Mouse (Mus musculus) cerebellum, postnatal 14 days (tissue): ENCODE data around the gene Slc1a2.
A peak's percentile ranks its signal among the peaks of the same experiment; 100 is the strongest.

Source experiments
- DNase-seq, 2 experiments: peaks; one replicate each; pipeline ENCODE4 v3.0.0; 2021; ENCODE audit warnings: mixed read lengths in 2 of 2

Gene Slc1a2

GRCm38 (mm10) chr2:102658163-102658660, at the start of gene Slc1a2:
Gene Slc1a2 (plus strand): TSS chr2:102658659.
- DNase-seq, result peak; percentile 64 to 66

GRCm38 (mm10) chr2:102610485-102610884, 48.0 kb upstream of the Slc1a2 start:
- no peak for DNase-seq

GRCm38 (mm10) chr2:102616637-102617036, 41.8 kb upstream of the Slc1a2 start:
- DNase-seq, result no peak

- DNase-seq, result no peak
Measured at GRCm38 (mm10) chr2:102620744-102621429, 37.6 kb upstream of the Slc1a2 start.

GRCm38 (mm10) chr2:102622176-102622575, 36.3 kb upstream of the Slc1a2 start:
- DNase-seq, result peak in 1 of 2 experiments; percentile 24

- no peak for DNase-seq
Measured at GRCm38 (mm10) chr2:102622943-102623342, 35.5 kb upstream of the Slc1a2 start.

- DNase-seq, result no peak
Measured at GRCm38 (mm10) chr2:102624538-102624937, 33.9 kb upstream of the Slc1a2 start.

GRCm38 (mm10) chr2:102632361-102632760, 26.1 kb upstream of the Slc1a2 start:
- no peak for DNase-seq

GRCm38 (mm10) chr2:102634010-102634409, 24.4 kb upstream of the Slc1a2 start:
- DNase-seq, result no peak

- DNase-seq, result no peak
Measured at GRCm38 (mm10) chr2:102635523-102636060, 22.9 kb upstream of the Slc1a2 start.

DNA sequence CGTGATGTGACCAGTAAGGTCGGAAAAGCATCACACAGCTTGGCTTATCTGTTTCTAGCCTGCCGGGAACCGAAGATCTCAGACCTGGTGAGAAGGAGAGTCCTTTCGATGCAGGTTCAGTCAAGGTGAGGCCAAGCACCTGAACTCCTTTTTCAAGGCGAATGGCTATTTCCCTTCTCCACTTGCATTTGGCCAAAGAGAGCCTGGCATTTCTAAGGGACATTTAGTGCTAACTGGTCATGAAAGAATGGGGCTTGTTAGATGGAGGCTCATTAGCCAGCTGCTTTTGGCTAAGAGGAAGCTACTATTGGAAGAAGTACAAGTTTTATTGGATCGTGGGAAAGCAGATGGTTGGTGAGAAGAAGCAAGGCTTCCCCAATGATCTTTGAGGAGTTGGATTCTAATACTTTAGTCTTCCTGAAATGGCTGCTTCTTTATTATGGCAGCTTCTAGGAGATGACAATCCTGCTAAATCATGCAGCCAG, 22.3 kb upstream of the Slc1a2 start:
- no peak for DNase-seq

GRCm38 (mm10) chr2:102638140-102638539, 20.3 kb upstream of the Slc1a2 start:
- DNase-seq, result no peak

DNA sequence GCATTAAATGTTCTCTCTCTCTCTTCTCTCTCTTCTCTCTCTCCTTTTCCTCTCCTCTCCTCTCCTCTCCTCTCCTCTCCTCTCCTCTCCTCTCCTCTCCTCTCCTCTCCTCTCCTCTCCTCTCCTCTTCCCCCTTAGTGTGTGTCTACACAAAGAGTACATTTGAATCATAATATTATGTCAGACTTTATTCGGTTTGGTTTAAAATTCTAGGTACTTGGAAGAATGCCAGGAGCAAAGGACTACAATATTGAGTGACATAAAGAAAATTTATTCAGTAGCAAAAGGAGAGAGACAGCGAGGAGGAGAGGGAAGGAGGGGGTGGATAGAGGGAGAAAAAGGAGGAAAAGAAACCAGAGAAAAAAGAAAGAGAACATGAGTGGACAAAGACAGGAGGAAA, 19.8 kb upstream of the Slc1a2 start:
- no peak for DNase-seq

- DNase-seq, result no peak
Measured at GRCm38 (mm10) chr2:102648845-102649500, 9.5 kb upstream of the Slc1a2 start.

DNA sequence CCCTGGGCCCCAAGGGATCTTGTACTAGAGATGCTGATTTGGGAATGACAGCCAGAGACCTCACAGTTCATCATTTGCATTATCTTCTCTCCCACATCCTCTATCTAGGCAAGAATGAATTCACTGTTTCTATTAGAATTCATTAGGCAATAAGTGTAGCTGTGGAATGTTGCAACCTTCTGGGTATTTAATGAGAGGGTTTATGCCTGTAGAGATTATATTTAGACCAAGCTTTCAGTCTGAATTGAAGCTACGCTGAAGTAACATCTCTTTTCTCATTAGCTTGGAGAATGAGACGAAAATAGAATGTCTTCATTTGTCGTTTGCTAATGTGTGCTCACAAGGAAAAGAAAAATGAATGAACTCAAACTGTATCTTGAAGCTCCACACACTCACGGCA, 8.1 kb upstream of the Slc1a2 start:
- DNase-seq, result no peak

DNA sequence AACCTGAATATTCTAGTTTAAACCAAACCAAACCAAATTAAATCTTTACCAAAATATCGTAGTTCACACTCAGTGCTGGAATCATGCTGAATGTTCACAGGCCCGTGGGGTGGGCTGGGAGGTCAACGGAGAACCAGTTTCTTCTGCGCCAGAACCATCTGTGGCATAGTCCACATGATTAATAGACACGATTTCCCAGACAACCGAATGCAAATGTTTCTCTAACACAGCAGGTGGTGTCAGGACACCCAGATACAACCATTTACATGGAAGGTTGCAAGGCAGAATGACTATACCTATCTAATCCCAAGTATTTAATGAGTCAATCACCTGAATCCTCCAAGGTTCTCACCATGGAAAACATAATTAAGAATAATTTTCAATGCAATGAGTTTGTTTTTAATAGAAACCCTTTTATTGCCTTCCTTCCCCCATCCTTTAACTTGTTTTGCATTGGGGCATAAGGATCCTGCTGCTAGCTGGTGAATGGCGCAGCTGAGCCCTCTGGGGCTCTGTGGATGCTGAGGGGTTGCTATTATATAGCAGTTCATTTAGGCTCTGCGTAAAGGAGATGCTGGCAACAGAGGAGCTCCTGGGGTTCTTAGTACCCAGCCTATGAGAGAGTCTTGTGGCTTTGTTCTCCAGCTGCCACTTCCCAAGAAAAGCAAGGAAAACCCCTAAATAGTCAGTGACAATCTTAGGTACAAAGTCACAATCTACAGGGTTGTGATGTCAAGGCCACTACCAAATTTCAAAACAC, 2.3 kb upstream of the Slc1a2 start:
- no peak for DNase-seq

- DNase-seq, result peak; percentile 61 to 65
Measured at GRCm38 (mm10) chr2:102657726-102658125, 733 bp upstream of the Slc1a2 start.

DNA sequence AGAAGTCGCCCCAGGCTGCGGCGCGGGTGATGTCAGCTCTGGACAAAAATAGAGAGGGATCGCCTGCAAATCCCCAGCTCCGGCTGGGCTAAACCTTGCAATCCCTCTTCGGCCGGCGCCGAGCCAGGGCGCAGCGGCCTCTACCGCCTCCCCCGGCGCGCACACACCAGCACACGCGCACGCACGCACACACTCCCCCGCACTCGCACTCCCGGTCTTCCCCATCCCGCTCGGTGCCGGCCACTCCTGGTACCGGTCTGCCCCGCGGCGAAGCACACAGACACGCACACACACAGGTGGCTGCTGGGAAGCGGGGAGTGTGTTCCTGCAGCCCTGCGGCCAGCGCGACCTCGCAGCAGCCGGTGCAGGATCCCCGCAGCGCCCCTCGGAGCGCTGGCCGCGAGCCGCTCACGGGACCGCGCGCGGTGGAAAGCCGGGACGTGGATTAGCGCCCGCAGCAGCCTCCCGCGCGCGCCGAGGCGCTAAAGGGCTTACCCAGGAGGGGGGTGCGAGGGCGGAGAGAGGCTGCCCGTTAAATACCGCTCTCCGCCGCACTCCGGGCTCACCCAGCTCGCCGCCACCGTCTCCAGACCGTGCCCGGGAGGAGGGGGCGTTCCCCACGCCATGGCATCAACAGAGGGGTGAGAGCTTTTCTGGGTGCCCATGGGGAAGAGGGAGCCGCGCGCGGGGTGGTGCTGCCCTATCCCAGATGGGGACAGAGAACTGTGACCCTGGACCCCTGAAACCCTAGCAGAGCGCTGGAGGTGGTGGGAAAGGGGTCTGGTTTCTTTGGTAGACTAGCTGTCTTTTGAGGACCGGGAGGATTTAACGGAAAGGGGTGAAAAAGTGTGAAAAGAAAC, 432 bp downstream of the Slc1a2 start:
- peak; percentile 79 for DNase-seq

GRCm38 (mm10) chr2:102659521-102659830, 1.0 kb downstream of the Slc1a2 start:
- peak; percentile 61 to 64 for DNase-seq

GRCm38 (mm10) chr2:102661052-102661451, 2.6 kb downstream of the Slc1a2 start:
- no peak for DNase-seq

- DNase-seq, result no peak
Measured at GRCm38 (mm10) chr2:102662911-102663310, 4.5 kb downstream of the Slc1a2 start.

DNA sequence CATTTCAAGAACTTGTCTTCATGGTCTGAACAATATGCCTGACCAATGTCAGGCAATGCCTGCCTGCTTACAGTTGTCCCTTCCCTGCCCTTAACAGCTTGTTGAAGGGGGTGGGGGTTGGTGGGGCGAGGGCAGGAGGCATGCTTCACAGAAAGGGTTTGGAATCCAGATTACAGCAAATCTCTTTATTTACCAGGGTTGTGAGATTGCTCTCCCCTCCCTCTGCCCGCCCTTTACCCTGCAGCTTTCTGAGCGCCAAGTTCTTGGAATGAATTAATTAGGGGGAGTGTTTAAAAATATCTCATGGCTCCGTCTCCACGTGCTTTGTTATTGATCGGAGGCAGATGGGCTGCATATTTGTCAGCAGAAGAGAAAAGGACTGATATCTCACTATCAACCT, 4.9 kb downstream of the Slc1a2 start:
- no peak for DNase-seq
